Mouse (Mus musculus): ENCODE results near the gene Unc79.

DNA sequence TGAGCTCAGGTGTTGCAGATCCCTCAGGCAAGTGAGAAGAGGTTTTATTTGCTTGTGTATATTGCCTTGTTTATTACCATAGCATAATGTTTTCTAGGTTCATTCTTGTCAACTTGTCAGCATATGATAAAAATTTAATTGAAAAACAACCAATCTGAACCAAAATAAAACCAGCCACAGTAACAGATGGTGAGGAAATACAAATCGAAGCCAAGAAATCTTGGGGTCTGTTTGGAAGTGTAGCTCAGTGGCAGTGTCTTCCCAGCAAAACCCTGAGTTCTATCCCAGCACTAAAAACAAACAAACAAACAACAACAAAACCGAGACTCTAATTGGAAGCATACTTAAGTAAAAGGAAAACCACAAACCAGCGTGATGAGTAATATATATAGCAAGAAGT is 131.4 kb downstream of the Unc79 start:
- TF ChIP-seq CTCF (conservative IDR thresholded peaks at IDR 0.05 in 1 of 2, IDR thresholded peaks at IDR 0.05 in 1 of 2; ENCODE audit: low read depth in 2 of 2, low read length in 2 of 2) = no peak
- no peak for TF ChIP-seq USF1 (IDR thresholded peaks at IDR 0.05; ENCODE audit: low read depth, low read length)
- no peak for TF ChIP-seq BHLHE40 (IDR thresholded peaks at IDR 0.05; ENCODE audit: low read depth, low read length)
- TF ChIP-seq EP300 (IDR thresholded peaks at IDR 0.05; ENCODE audit: low read length) = no peak
